Mouse (Mus musculus): ENCODE measurements around the gene Rela. TPM values are rescaled to one million over a fixed set of nuclear protein-coding genes. Genes with fewer than 3 reads are reported as not detected.
A peak's percentile ranks its signal among the peaks of the same experiment; 100 is the strongest.

The Rela gene
- polyA plus RNA-seq, 1 experiment = 118 TPM

- no peak for DNase-seq
- no peaks in the 10 kb centered on the region for H3K4me1 ChIP-seq (ENCODE audit: control insufficient read depth, insufficient read depth, low read length)
- TF ChIP-seq POLR2A (IDR thresholded peaks at IDR 0.05; ENCODE audit: borderline replicate concordance, extremely low read depth, low read depth, low read length) (no peak), CTCF (IDR thresholded peaks at IDR 0.05; ENCODE audit: insufficient read depth, low read length) (no peak)
- no peak overlapping the region for H3K4me3 ChIP-seq (replicated peaks; ENCODE audit: extremely low read depth, low read depth, low read length)
Measured at GRCm38 (mm10) chr19:5629907-5630306, 7.4 kb upstream of the Rela start.

GRCm38 (mm10) chr19:5632120-5632519 lies 5.2 kb upstream of the Rela start:
- DNase-seq = no peak
- WGBS = 78% methylated on average over 9 of the region's 9 CpGs
- TF ChIP-seq CTCF (IDR thresholded peaks at IDR 0.05; ENCODE audit: insufficient read depth, low read length) (no peak), POLR2A (IDR thresholded peaks at IDR 0.05; ENCODE audit: borderline replicate concordance, extremely low read depth, low read depth, low read length) (no peak)

GRCm38 (mm10) chr19:5636036-5636570 lies 1.2 kb upstream of the Rela start:
- TF ChIP-seq CTCF (IDR thresholded peaks at IDR 0.05; ENCODE audit: insufficient read depth, low read length) (no peak), POLR2A (IDR thresholded peaks at IDR 0.05; ENCODE audit: borderline replicate concordance, extremely low read depth, low read depth, low read length) (no peak)
- H3K4me1 ChIP-seq (ENCODE audit: control insufficient read depth, insufficient read depth, low read length) = peaks cover 15% of the 10 kb centered on the region
- no peak for DNase-seq
- 47% methylated on average over 7 of the region's 7 CpGs for whole genome bisulfite sequencing
- no peak overlapping the region for H3K4me3 ChIP-seq (replicated peaks; ENCODE audit: extremely low read depth, low read depth, low read length)

More at GRCm38 (mm10) chr19:5632120-5632519, 5.2 kb upstream of the Rela start:
- Histone ChIP-seq H3K4me3 (replicated peaks; ENCODE audit: extremely low read depth, low read depth, low read length) (no peak overlapping the region), H3K4me1 (ENCODE audit: control insufficient read depth, insufficient read depth, low read length) (peaks cover 8% of the 10 kb centered on the region)

- TF ChIP-seq CTCF (IDR thresholded peaks at IDR 0.05; ENCODE audit: insufficient read depth, low read length) = no peak
- peak; percentile 31; the same call in 1 of the 2 replicates for TF ChIP-seq POLR2A (IDR thresholded peaks at IDR 0.05; ENCODE audit: borderline replicate concordance, extremely low read depth, low read depth, low read length)
- no peak for DNase-seq
- Histone ChIP-seq H3K4me3 (replicated peaks; ENCODE audit: extremely low read depth, low read depth, low read length) (peak overlapping the region; percentile 83), H3K4me1 (ENCODE audit: control insufficient read depth, insufficient read depth, low read length) (peaks cover 15% of the 10 kb centered on the region)
- WGBS = 6% methylated on average over 12 of the region's 12 CpGs
Measured at GRCm38 (mm10) chr19:5636571-5637041, 677 bp upstream of the Rela start.

- 88% methylated on average over 18 of the region's 18 CpGs for WGBS
- H3K4me3 ChIP-seq (replicated peaks; ENCODE audit: extremely low read depth, low read depth, low read length) = peak overlapping the region; percentile 83
- H3K4me1 ChIP-seq (ENCODE audit: control insufficient read depth, insufficient read depth, low read length) = peaks cover 15% of the 10 kb centered on the region
- TF ChIP-seq CTCF (IDR thresholded peaks at IDR 0.05; ENCODE audit: insufficient read depth, low read length) = no peak
- TF ChIP-seq POLR2A (IDR thresholded peaks at IDR 0.05; ENCODE audit: borderline replicate concordance, extremely low read depth, low read depth, low read length) = no peak
- DNase-seq = no peak
Measured at GRCm38 (mm10) chr19:5638416-5639005, 1.2 kb downstream of the Rela start.

- TF ChIP-seq POLR2A (IDR thresholded peaks at IDR 0.05; ENCODE audit: borderline replicate concordance, extremely low read depth, low read depth, low read length) = no peak
- no peak overlapping the region for H3K4me3 ChIP-seq (replicated peaks; ENCODE audit: extremely low read depth, low read depth, low read length)
- 41% methylated on average over 9 of the region's 9 CpGs for WGBS
- peaks cover 15% of the 10 kb centered on the region for H3K4me1 ChIP-seq (ENCODE audit: control insufficient read depth, insufficient read depth, low read length)
- DNase-seq = no peak
Measured at GRCm38 (mm10) chr19:5640339-5640738, 3.1 kb downstream of the Rela start.

GRCm38 (mm10) chr19:5641021-5641420 lies 3.7 kb downstream of the Rela start:
- TF ChIP-seq CTCF (IDR thresholded peaks at IDR 0.05; ENCODE audit: insufficient read depth, low read length) (no peak), POLR2A (IDR thresholded peaks at IDR 0.05; ENCODE audit: borderline replicate concordance, extremely low read depth, low read depth, low read length) (no peak)
- no peak overlapping the region for H3K4me3 ChIP-seq (replicated peaks; ENCODE audit: extremely low read depth, low read depth, low read length)
- H3K4me1 ChIP-seq (ENCODE audit: control insufficient read depth, insufficient read depth, low read length) = peaks cover 13% of the 10 kb centered on the region
- DNase-seq = no peak
- WGBS = 88% methylated on average over 17 of the region's 17 CpGs

GRCm38 (mm10) chr19:5641641-5642040 lies 4.4 kb downstream of the Rela start:
- Histone ChIP-seq H3K4me3 (replicated peaks; ENCODE audit: extremely low read depth, low read depth, low read length) (no peak overlapping the region), H3K4me1 (ENCODE audit: control insufficient read depth, insufficient read depth, low read length) (peaks cover 10% of the 10 kb centered on the region)
- TF ChIP-seq POLR2A (IDR thresholded peaks at IDR 0.05; ENCODE audit: borderline replicate concordance, extremely low read depth, low read depth, low read length) = no peak
- TF ChIP-seq CTCF (IDR thresholded peaks at IDR 0.05; ENCODE audit: insufficient read depth, low read length) = no peak
- no peak for DNase-seq
- 93% methylated on average over 8 of the region's 8 CpGs for WGBS

GRCm38 (mm10) chr19:5645280-5645679 lies 8.0 kb downstream of the Rela start:
- Histone ChIP-seq H3K4me1 (ENCODE audit: control insufficient read depth, insufficient read depth, low read length) (peaks cover 11% of the 10 kb centered on the region), H3K4me3 (replicated peaks; ENCODE audit: extremely low read depth, low read depth, low read length) (no peak overlapping the region)
- WGBS = 93% methylated on average over 9 of the region's 9 CpGs
- no peak for DNase-seq
- TF ChIP-seq POLR2A (IDR thresholded peaks at IDR 0.05; ENCODE audit: borderline replicate concordance, extremely low read depth, low read depth, low read length) (no peak), CTCF (IDR thresholded peaks at IDR 0.05; ENCODE audit: insufficient read depth, low read length) (no peak)

- 94% methylated on average over 8 of the region's 8 CpGs for WGBS
- Histone ChIP-seq H3K4me3 (replicated peaks; ENCODE audit: extremely low read depth, low read depth, low read length) (no peak overlapping the region), H3K4me1 (ENCODE audit: control insufficient read depth, insufficient read depth, low read length) (peaks cover 11% of the 10 kb centered on the region)
- no peak for DNase-seq
- no peak for TF ChIP-seq POLR2A (IDR thresholded peaks at IDR 0.05; ENCODE audit: borderline replicate concordance, extremely low read depth, low read depth, low read length)
- TF ChIP-seq CTCF (IDR thresholded peaks at IDR 0.05; ENCODE audit: insufficient read depth, low read length) = no peak
Measured at GRCm38 (mm10) chr19:5646731-5647330, 9.5 kb downstream of the Rela start.
